Mouse (Mus musculus): ENCODE data around the gene Cldnd1. TPM values are rescaled to one million over a fixed set of nuclear protein-coding genes. Genes with fewer than 3 reads are reported as not detected.

The Cldnd1 gene
- polyA plus RNA-seq, 1 experiment: 112 TPM

DNA sequence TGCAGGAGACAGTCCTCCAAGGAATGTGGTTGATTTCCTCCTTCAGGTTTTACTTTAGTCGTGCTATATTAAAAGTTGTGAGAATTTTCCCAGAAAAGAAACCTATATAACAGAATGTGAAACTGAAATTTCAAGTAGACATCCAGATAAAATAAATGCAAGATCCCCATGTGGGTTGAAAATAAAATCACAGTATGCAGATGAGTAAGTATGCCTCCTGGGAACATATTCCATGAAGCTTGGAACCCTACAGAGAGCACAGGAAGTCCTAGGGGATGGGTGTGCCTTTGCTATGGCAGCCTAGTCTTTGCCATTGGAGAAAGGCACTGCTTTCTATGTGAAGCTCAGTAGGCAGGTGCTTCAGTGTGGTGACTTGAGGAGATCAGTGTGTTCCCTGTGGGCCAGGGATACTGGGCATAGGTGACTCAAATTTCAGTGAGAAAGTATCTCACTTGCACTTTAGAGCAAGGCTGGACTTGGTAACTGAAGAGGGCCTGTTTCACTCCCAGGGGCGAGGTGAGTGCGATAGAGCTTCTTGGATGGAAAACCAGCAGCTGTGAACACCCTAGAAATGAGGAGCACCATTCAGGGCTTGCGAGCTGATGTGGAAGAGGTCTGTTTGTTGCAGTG is 20.3 kb upstream of the Cldnd1 start:
- Histone ChIP-seq H3K4me3 (ENCODE audit: insufficient read depth, low read length) (no peak overlapping the region), H3K27ac (ENCODE audit: insufficient read depth, low read length) (no peak overlapping the region), H3K4me1 (ENCODE audit: control insufficient read depth, insufficient read depth, low read length) (peaks cover 5% of the 10 kb centered on the region; the same call in 1 of the 2 replicates)
- TF ChIP-seq CTCF (IDR thresholded peaks at IDR 0.05; ENCODE audit: borderline replicate concordance, insufficient read depth, low read length): no peak
- TF ChIP-seq POLR2A (IDR thresholded peaks at IDR 0.05; ENCODE audit: low read depth, low read length): no peak

DNA sequence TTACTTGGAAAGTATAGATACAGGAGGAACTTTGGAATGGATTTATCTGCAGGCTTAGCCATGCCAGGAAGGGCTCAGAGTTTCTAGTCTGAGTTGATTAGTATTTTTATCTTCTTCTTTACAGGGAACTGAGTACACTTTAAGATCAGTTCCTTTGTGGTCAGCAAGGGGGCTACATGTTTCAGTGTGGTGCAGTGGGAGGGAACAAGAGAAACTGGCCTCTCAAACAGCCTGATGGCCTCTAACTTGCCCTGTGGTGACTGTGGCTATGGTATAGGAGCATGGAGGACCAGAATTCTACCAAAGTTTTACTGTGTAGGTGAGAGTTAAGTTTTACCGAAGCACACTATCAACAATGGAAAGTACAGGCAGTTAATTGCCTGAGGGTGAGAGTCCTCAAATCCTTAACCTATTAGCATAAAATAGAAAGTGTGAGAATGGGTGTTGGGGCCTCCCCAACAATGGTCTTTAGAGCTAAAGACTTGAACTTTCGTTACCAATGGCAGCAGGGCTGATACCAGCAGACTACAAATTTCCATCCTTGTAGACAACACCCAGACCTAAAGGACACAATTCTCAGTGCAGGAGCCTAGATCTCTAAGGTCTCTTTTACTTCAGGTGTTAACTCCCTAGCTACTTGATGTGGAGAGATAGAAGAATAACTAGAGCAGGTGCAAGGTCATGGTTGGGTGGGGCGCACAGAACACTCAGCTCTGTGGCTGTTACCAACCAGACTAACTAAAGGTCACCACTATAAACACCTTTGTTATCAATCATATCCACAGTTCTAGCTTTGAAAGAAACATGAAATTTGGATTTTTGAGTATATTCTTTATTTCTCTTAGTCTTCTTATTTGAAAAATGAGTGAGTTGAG is 18.9 kb upstream of the Cldnd1 start:
- H3K4me1 ChIP-seq (ENCODE audit: control insufficient read depth, insufficient read depth, low read length): no peaks in the 10 kb centered on the region
- no peak overlapping the region for H3K4me3 ChIP-seq (ENCODE audit: insufficient read depth, low read length)
- no peak overlapping the region for H3K27ac ChIP-seq (ENCODE audit: insufficient read depth, low read length)
- TF ChIP-seq POLR2A (IDR thresholded peaks at IDR 0.05; ENCODE audit: low read depth, low read length): no peak
- TF ChIP-seq CTCF (IDR thresholded peaks at IDR 0.05; ENCODE audit: borderline replicate concordance, insufficient read depth, low read length): no peak

DNA sequence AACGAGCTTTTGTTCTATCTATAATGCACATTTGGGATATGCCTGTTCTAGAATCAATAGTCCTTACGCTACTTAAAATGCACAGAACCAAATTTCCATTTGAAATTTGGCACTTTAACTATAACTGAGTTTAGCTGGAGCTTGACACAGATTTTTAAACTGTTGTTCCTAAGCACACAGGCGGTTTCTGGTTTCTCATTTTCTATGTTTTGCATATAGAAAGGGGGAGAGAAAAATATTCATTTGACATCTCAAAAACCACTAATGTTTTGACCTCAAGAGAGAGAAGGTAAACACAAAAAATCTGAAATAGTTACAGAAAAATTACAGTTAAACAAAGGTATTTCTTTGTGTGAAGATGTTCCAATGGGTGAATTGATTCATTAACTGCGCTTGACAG is 18.2 kb upstream of the Cldnd1 start:
- no peak overlapping the region for H3K27ac ChIP-seq (ENCODE audit: insufficient read depth, low read length)
- no peak overlapping the region for H3K4me3 ChIP-seq (ENCODE audit: insufficient read depth, low read length)
- H3K4me1 ChIP-seq (ENCODE audit: control insufficient read depth, insufficient read depth, low read length): no peaks in the 10 kb centered on the region
- TF ChIP-seq POLR2A (IDR thresholded peaks at IDR 0.05; ENCODE audit: low read depth, low read length) (no peak), CTCF (IDR thresholded peaks at IDR 0.05; ENCODE audit: borderline replicate concordance, insufficient read depth, low read length) (no peak)

DNA sequence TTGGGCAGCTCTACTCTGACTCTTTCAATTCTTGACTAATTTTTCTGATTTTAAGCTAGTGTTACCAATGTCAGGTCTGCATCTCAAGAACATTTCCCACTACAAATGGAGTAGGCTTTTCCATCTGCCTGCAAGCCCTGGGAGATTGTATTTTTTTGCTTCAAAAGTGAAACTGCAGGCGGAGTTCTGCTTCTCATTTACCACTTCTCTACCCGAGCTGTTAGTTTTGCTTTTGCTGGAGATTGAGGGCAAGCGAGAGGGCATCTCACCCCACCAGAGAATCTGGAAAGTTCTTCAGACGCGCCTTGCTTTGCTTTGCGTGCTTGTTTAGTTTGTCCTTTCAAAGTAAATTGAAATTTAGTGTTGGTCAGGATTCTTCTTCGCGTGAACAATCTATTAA is 15.5 kb upstream of the Cldnd1 start:
- TF ChIP-seq POLR2A (IDR thresholded peaks at IDR 0.05; ENCODE audit: low read depth, low read length) (no peak), CTCF (IDR thresholded peaks at IDR 0.05; ENCODE audit: borderline replicate concordance, insufficient read depth, low read length) (no peak)
- Histone ChIP-seq H3K4me3 (ENCODE audit: insufficient read depth, low read length) (no peak overlapping the region), H3K27ac (ENCODE audit: insufficient read depth, low read length) (no peak overlapping the region), H3K4me1 (ENCODE audit: control insufficient read depth, insufficient read depth, low read length) (no peaks in the 10 kb centered on the region)

DNA sequence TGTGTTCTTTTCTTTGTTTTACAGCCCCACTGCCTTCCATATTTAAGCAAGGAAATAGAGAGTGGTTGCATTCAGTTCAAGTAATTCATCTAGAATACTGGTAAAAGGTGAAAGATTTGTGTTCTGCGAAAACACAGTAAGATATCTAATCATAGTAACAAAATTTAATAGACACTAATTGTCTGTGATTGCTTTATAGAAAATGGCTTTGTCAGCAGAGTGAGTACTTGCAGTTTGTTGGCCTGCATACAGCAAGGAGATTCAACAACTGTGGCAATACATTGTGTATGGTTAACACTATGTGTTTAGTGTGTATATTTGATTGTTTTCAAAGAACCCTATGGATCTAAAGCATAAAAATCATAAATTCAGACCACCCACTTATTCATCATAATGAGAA is 14.6 kb upstream of the Cldnd1 start:
- no peaks in the 10 kb centered on the region for H3K4me1 ChIP-seq (ENCODE audit: control insufficient read depth, insufficient read depth, low read length)
- no peak overlapping the region for H3K4me3 ChIP-seq (ENCODE audit: insufficient read depth, low read length)
- TF ChIP-seq POLR2A (IDR thresholded peaks at IDR 0.05; ENCODE audit: low read depth, low read length) (no peak), CTCF (IDR thresholded peaks at IDR 0.05; ENCODE audit: borderline replicate concordance, insufficient read depth, low read length) (no peak)
- H3K27ac ChIP-seq (ENCODE audit: insufficient read depth, low read length): no peak overlapping the region

DNA sequence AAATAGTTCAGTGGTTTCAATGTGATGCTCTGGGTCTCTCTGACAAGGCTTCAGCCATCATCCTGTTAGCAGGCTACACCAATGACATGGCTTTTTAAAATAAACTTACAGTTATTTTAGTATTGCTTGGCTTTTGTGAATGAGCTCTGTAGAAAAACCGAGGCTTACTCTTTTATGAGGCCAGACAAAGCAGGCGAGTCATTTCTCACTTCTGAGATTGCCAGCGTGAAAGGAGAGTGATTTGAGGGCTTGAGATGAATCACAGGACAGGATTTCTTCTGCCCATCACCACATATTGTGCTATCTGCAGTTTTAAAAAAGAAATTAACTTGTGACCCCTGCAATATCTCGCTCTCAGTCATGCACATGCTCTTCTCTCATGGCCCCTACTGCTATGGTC is 12.7 kb upstream of the Cldnd1 start:
- Histone ChIP-seq H3K27ac (ENCODE audit: insufficient read depth, low read length) (no peak overlapping the region), H3K4me1 (ENCODE audit: control insufficient read depth, insufficient read depth, low read length) (no peaks in the 10 kb centered on the region), H3K4me3 (ENCODE audit: insufficient read depth, low read length) (no peak overlapping the region)
- TF ChIP-seq CTCF (IDR thresholded peaks at IDR 0.05; ENCODE audit: borderline replicate concordance, insufficient read depth, low read length): no peak
- TF ChIP-seq POLR2A (IDR thresholded peaks at IDR 0.05; ENCODE audit: low read depth, low read length): no peak

DNA sequence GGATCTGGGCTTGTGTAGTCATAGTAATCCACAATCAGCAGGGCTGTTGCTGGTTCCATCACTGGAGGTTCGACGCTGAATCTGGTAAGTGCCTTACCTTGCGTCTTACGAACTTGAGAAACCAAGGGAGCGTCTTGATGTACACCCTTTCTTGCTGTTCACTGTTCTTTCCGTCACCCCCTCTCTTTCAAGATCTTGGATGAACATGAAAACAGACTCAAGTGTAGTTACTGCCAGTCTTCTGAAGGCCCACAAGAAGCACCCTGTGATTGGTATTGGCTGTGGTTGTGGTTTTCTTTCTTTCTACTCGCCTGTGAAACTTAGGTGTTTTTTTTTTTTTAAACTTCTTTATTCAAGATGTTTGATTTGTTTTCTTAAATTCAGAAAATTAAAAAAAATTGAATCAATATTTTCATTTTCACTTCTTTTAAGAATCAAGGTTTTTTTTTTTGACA is 9.0 kb upstream of the Cldnd1 start, which contains the start of gene Gpr15:
TSS of gene Gpr15 (minus strand) at position 405 of the 455 bp plus-strand sequence.
- Histone ChIP-seq H3K4me1 (ENCODE audit: control insufficient read depth, insufficient read depth, low read length) (no peaks in the 10 kb centered on the region), H3K27ac (ENCODE audit: insufficient read depth, low read length) (no peak within 1 kb of the TSS), H3K4me3 (ENCODE audit: insufficient read depth, low read length) (no peak within 1 kb of the TSS)
- TF ChIP-seq CTCF (IDR thresholded peaks at IDR 0.05; ENCODE audit: borderline replicate concordance, insufficient read depth, low read length): no peak

DNA sequence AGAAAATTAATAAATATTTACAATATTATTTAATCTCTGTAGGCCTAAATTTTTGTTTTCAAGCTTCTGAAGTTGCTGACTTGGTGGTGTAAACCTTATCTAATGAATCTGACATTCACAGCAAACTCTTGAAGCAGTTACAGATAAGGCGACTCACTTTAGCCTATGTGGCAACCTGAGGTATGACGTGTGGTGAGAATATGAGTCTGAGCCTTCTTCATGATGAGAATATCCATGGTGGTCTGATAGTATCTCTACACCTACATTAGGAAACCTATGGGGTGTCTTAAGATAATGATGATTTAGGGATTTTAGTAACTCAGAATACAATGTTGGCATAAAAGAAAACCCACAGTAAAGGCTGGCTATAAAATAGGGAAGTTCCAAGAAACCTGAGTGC is 5.4 kb upstream of the Cldnd1 start:
- TF ChIP-seq POLR2A (IDR thresholded peaks at IDR 0.05; ENCODE audit: low read depth, low read length) (no peak), CTCF (IDR thresholded peaks at IDR 0.05; ENCODE audit: borderline replicate concordance, insufficient read depth, low read length) (no peak)
- Histone ChIP-seq H3K4me1 (ENCODE audit: control insufficient read depth, insufficient read depth, low read length) (no peaks in the 10 kb centered on the region), H3K4me3 (ENCODE audit: insufficient read depth, low read length) (no peak overlapping the region), H3K27ac (ENCODE audit: insufficient read depth, low read length) (no peak overlapping the region)

DNA sequence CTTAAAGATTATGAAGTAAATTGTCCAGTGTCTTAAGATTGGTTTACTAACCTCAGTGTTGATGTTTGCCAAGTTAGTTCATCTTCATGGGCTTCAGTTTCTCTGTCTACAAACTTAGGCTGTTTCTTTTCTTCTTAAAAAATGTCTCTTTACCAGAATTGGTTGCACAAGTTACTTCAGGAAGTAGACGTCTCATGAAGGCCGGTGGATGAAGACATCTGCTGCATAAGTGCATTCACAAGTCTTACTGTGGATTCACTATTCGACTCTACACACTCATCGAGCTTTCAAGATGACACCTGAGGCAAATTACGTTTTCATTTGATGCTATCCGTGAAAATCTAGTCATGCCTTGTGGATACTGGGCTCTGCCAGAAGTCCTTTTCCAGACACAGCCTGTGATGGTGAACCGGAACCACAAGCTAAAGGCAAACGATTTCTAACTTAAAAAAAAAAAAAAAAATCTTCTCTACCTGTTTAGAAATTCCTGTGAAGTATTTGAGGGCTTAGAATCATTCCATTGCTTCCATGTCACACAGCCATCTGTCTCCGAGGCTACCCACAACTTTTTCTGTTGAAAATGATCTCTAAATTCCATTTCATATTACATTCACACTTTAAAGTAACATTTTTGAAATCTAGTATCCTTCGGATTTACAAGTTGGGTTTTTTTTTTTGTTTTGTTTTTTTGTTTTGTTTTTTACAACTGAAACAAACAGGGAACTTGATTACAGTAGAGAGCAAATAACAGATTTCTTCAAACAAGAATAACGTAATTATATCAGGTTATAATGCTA is 832 bp upstream of the Cldnd1 start:
- no peak overlapping the region for H3K4me3 ChIP-seq (ENCODE audit: insufficient read depth, low read length)
- H3K27ac ChIP-seq (ENCODE audit: insufficient read depth, low read length): no peak overlapping the region
- TF ChIP-seq POLR2A (IDR thresholded peaks at IDR 0.05; ENCODE audit: low read depth, low read length) (no peak), CTCF (IDR thresholded peaks at IDR 0.05; ENCODE audit: borderline replicate concordance, insufficient read depth, low read length) (no peak)
- peaks cover 3% of the 10 kb centered on the region; the same call in 1 of the 2 replicates for H3K4me1 ChIP-seq (ENCODE audit: control insufficient read depth, insufficient read depth, low read length)
